Mouse (Mus musculus) layer of hippocampus, postnatal 10 days (tissue): Measurements from ENCODE around the gene Ube2d2b. TPM values are rescaled to one million over a fixed set of nuclear protein-coding genes. Genes with fewer than 3 reads are reported as not detected.

Source experiments
- DNase-seq, 2 experiments: peaks; one replicate each; pipeline ENCODE4 v3.0.0; 2021; ENCODE audit warnings: low spot score in 2 of 2
- total RNA-seq, 2 experiments: library from RNA; stranded (reverse); gene quantifications; 2 replicates each; pipeline ENCODE4 v1.2.3; 2021

Gene Ube2d2b
- total RNA-seq, 2 experiments from 2014 or later: not detected

GRCm38 (mm10) chr5:107853807-107854206 lies 23.9 kb downstream of the Ube2d2b start:
- DNase-seq: no peak

DNA sequence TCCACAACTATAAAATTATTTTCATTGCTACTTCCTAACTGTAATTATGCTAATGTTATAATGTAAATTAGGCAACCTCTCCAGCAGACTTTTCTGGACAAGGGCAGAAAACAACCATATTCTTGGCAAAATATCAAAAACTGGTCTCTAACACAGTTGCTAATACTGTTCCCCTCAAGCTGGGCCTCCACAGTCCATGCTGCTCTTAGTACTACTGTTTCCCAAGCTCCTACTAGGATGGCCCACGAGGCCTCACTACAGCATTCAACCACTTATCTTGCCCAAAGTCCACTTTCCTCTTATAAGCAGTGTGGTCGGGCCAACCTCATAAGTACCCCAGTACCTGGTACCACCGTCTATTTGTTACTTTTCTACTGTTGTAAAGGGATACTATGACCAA lies 24.7 kb downstream of the Ube2d2b start:
- DNase-seq: no peak

- no peak for DNase-seq
These were observed 25.6 kb downstream of the Ube2d2b start for GRCm38 (mm10) chr5:107855546-107855945.

GRCm38 (mm10) chr5:107858963-107859362 lies 29.1 kb downstream of the Ube2d2b start:
- DNase-seq: no peak

GRCm38 (mm10) chr5:107863971-107864370 lies 34.1 kb downstream of the Ube2d2b start:
- DNase-seq: no peak

DNA sequence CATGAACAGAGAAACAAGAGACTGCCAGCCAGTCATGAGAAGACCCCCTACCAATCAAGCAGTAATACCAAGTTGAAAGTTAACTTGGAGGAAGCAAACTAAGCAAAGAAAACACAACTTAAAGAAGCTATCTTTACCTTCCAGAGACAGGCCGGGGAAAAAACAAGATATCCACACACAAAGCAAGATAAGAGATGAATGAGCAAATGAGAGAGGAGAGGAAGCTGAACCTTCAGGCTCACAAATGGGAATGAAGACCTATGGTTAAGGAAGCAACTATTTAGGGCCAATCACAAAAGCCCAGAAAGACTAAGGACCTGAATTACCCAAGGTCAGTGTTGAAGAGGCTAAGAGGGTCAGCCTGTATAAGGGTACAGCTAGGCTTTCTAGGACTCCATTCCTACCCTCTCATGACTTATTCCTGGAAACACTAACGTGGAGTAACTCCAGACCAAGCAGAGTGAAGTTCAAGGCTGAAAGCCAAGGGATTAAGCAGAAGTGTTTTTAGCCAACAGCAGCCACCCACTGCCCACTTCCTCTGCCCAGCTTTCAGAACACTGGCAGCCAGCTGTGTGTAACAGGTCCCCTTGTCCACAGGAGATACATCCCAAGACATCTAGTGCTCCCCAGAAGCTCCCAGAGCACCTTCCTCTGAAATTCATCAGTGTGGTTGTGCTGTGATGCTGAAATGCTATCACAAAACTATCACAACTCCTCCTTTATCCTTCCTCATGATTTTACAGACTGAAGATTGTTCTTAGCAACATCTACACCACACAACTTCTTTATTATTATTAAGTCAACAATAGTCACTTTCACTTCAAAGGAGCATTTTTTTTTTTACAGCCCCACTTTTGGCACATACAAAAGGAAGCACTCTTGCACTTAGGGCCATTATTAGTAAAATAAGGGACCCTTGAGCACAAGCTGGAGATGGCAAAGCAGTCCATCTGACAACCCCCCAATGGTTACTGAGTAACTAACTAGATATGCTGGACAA lies 36.5 kb downstream of the Ube2d2b start:
- DNase-seq: no peak

- DNase-seq: peak; percentile 56 to 58
These were observed 38.3 kb downstream of the Ube2d2b start for GRCm38 (mm10) chr5:107867970-107868904.

DNA sequence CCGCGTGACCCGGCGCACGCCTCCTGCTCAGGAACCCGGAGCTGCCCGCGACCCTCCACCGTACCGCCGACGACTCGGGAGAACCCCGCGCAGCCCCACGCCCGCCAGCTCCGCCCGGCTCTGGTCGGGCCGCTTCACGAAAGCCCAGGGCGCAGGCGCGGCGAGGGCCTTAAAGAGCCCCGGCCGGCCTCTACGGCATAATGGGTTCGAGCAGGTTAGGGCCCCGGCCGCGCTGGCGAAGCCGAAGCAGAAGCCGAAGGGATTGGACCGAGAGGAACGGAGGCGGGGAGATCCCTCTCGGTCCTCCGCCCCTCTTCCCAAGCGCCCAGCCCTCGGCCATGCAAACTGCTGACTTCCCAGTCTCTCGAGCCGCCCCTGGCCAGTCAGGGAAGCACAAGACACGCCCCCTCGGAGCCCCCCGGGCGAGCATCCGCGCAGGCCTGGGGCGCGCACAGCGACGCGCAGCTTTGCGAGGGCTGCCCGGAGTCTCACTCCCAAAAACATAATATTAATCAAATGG lies 39.1 kb downstream of the Ube2d2b start:
- peak; percentile 85 to 90 for DNase-seq

DNA sequence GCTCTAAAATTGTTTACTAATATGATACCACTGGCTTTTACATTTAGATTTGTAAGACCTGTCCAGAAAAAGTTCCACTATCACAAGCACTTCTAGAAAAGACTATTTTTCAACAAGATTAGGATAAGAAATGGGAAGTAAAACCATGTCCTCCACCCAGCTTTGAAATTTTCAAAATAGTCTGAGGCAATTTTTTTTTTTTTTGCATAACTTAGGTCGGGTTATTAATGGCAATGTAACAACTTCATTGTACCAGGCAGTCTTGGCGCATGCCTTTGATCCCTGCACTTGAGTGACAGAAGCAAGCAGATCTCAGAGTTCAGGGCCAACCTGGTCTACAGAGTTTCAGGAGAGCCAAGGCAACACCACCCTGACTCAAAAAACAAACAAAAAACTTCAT lies 39.8 kb downstream of the Ube2d2b start:
- DNase-seq: no peak

GRCm38 (mm10) chr5:107873330-107873729 lies 43.4 kb downstream of the Ube2d2b start:
- DNase-seq: no peak

- peak in 1 of 2 experiments; percentile 16 for DNase-seq
These were observed 44.0 kb downstream of the Ube2d2b start for GRCm38 (mm10) chr5:107873886-107874302.

- DNase-seq: no peak
These were observed 44.8 kb downstream of the Ube2d2b start, which contains the start of gene Evi5 for GRCm38 (mm10) chr5:107874561-107875260. TSS of gene Evi5 (minus strand) at chr5:107875107.

DNA sequence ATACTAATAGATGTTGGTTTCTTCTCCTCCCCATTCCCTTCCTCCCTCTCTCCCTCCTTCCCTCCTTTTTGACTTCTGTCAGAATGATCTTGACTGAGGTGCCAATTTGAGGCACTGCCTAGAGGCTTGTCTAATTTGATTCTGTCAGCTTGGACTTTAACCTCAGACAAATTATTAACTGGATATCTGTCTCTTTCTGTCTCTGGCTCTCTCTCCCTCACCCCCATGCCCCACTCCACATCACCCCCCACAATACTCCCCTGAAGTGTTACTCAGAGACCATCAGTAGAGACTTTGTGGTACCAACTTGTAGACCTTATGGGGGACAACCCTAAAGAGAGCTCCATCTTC lies 45.3 kb downstream of the Ube2d2b start:
- no peak for DNase-seq

- DNase-seq: no peak
These were observed 47.2 kb downstream of the Ube2d2b start for GRCm38 (mm10) chr5:107877053-107877452.

- no peak for DNase-seq
These were observed 50.8 kb downstream of the Ube2d2b start for GRCm38 (mm10) chr5:107880710-107881109.

Other genes starting within 250 kb of the Ube2d2b start
- gene Rpap2, start 232.7 kb upstream of the Ube2d2b start, total RNA-seq: 10 to 100 TPM; 21.8 to 21.9 TPM
- gene Glmn, start 232.2 kb upstream of the Ube2d2b start, total RNA-seq: 10 to 100 TPM; 20.1 to 22.8 TPM
- not detected for gene Gfi1, start 104.1 kb upstream of the Ube2d2b start, total RNA-seq
- gene Evi5, start 45.0 kb downstream of the Ube2d2b start, total RNA-seq: 10 to 100 TPM; 72.6 to 79.7 TPM
- gene Rpl5, start 70.4 kb downstream of the Ube2d2b start, total RNA-seq: 100 to 1,000 TPM; 133 to 138 TPM
- 10 to 100 TPM; 55.2 to 60.1 TPM for gene Fam69a, start 157.0 kb downstream of the Ube2d2b start, total RNA-seq
- 10 to 100 TPM; 53.2 to 61.3 TPM for gene Mtf2, start 235.6 kb downstream of the Ube2d2b start, total RNA-seq